Mouse (Mus musculus): Measurements from ENCODE around the gene Pde9a.

Gene Pde9a

GRCm38 (mm10) chr17:31470766-31471418 is 84.9 kb downstream of the Pde9a start:
- DNase-seq: no peak

GRCm38 (mm10) chr17:31474388-31474787 is 88.4 kb downstream of the Pde9a start:
- DNase-seq: no peak

GRCm38 (mm10) chr17:31478606-31479005 is 92.6 kb downstream of the Pde9a start:
- DNase-seq: no peak

- no peak for DNase-seq
Observed at GRCm38 (mm10) chr17:31479108-31479844, 93.3 kb downstream of the Pde9a start.

- DNase-seq: no peak
Observed at GRCm38 (mm10) chr17:31486616-31487198, 100.7 kb downstream of the Pde9a start.

GRCm38 (mm10) chr17:31487433-31488060 is 101.5 kb downstream of the Pde9a start:
- DNase-seq: no peak

- DNase-seq: no peak
Observed at GRCm38 (mm10) chr17:31491355-31491754, 105.3 kb downstream of the Pde9a start.

GRCm38 (mm10) chr17:31492416-31492815 is 106.4 kb downstream of the Pde9a start:
- peak; percentile 77 to 83 for DNase-seq

GRCm38 (mm10) chr17:31494989-31495388 is 109.0 kb downstream of the Pde9a start:
- DNase-seq: no peak

GRCm38 (mm10) chr17:31497726-31498125 is 111.7 kb downstream of the Pde9a start:
- DNase-seq: peak; percentile 47 to 53

GRCm38 (mm10) chr17:31499725-31500124 is 113.7 kb downstream of the Pde9a start:
- DNase-seq: peak; percentile 40 to 46

- DNase-seq: no peak
Observed at GRCm38 (mm10) chr17:31500416-31500815, 114.4 kb downstream of the Pde9a start.

GRCm38 (mm10) chr17:31500908-31501307 is 114.9 kb downstream of the Pde9a start:
- DNase-seq: no peak

- DNase-seq: no peak
Observed at GRCm38 (mm10) chr17:31502261-31502927, 116.4 kb downstream of the Pde9a start.

GRCm38 (mm10) chr17:31503337-31503736 is 117.3 kb downstream of the Pde9a start:
- DNase-seq: no peak

- DNase-seq: no peak
Observed at GRCm38 (mm10) chr17:31503936-31504335, 117.9 kb downstream of the Pde9a start.

- no peak for DNase-seq
Observed at GRCm38 (mm10) chr17:31505013-31505412, 119.0 kb downstream of the Pde9a start.

GRCm38 (mm10) chr17:31506282-31506681 is 120.3 kb downstream of the Pde9a start:
- DNase-seq: no peak

- DNase-seq: no peak
Observed at GRCm38 (mm10) chr17:31510944-31511343, 124.9 kb downstream of the Pde9a start.

- DNase-seq: peak; percentile 86 to 90
Observed at GRCm38 (mm10) chr17:31511792-31512495, 125.9 kb downstream of the Pde9a start.

- no peak for DNase-seq
Observed at GRCm38 (mm10) chr17:31512593-31512992, 126.6 kb downstream of the Pde9a start.

- no peak for DNase-seq
Observed at GRCm38 (mm10) chr17:31514696-31515095, 128.7 kb downstream of the Pde9a start.

Data from cerebellum, postnatal 36 days (tissue).